Mouse (Mus musculus) liver, postnatal 0 days (tissue): ENCODE results near the gene Rffl.

Experiments used
- CTCF ChIP-seq: sonication (generic); IDR thresholded peaks from 2 replicates; pipeline ENCODE4 v1.5.1; 2016; ENCODE audit warnings: antibody characterized with exemption, low read depth
- EP300 ChIP-seq: IDR thresholded peaks from 2 replicates; pipeline ENCODE4 v1.6.1; 2016; ENCODE audit warnings: antibody characterized with exemption, low read depth, mild to moderate bottlenecking

DNA sequence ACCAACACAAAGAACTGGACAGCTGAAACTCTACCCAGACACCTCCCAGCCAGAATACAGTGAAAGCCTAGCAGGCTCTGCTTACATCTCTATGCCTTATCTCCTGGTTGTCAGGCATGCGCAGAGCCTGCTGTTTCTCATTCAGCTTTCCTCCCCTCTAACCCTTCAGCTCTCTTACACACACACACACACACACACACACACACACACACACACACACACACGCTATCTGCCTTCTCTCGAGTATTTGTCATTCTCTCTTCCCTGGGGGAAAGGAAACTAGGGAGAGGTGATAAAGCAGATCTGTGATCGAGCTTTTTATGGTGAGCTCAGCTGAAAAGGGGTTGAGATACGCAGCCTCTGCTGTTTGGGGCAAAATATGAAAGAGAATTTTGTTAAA lies 3.9 kb upstream of the Rffl start:
- TF ChIP-seq CTCF (no peak), EP300 (no peak)
